Mouse (Mus musculus) CD4-positive, CD25-positive, alpha-beta regulatory T cell, adult 4 months (primary cell): ENCODE measurements around the gene Mapk8ip1. TPM values are rescaled to one million over a fixed set of nuclear protein-coding genes. Genes with fewer than 3 reads are reported as not detected.

Source experiments
- ATAC-seq: one replicate; pipeline ENCODE4 v1.8.0; 2017
- polyA plus RNA-seq, 2 experiments: library from polyadenylated mRNA; unstranded; fragments of 100-300 nt; shearing (Covaris generic); gene quantifications; one replicate each; pipeline ENCODE4 v1.2.1; 2017

Gene Mapk8ip1
- under 1 TPM; 0.35 to 0.68 TPM for polyA plus RNA-seq

DNA sequence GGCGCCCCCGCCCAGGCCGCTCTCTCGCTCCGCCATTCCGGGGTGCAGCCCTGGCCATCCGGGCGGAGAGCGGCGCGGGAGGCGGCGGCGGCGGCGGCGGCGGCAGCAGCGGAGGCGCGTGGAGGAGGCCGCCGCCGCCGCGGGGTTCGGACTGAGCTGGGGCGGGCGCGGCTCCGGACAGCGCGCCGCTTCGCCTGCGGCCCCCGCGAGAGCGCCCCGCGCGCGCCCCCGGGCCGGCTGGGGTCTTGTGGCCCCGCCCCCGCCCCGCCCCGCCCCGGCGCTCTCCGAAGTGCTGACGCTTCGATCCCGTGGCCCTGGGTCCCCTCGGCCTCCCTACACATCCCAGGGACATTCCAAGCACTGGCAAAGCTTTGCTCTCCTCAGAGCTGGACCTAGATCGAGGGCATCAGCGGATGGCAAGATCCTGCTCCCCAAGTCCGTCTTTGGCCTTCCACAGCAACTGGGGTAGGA lies at the start of gene Mapk8ip1:
Gene Mapk8ip1, minus strand, starts transcription at position 173 of the 471 bp plus-strand sequence.
- ATAC-seq, result no peak

- no peak for ATAC-seq
Observed at GRCm38 (mm10) chr2:92447121-92447740, 46.2 kb upstream of the Mapk8ip1 start.

DNA sequence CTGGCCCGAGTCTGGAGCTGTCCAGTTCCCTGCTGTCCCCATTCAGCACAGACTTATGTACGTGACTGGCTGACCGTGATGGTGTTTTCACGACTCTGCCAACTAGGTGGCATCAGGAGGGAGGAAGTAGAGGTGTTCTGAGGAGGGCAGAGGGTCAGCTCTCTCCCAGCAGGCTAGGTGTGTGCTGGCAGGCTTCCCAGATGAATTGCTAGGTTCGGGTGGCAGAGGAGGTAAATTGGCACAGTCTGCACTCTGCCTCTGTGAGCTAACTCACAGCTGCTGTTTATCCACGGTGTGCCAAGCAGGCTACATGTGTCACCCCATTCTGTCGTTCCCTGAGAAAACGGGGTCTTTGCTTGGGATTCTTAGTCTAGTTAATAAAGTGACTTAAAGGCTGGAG lies 45.6 kb upstream of the Mapk8ip1 start:
- no peak for ATAC-seq

DNA sequence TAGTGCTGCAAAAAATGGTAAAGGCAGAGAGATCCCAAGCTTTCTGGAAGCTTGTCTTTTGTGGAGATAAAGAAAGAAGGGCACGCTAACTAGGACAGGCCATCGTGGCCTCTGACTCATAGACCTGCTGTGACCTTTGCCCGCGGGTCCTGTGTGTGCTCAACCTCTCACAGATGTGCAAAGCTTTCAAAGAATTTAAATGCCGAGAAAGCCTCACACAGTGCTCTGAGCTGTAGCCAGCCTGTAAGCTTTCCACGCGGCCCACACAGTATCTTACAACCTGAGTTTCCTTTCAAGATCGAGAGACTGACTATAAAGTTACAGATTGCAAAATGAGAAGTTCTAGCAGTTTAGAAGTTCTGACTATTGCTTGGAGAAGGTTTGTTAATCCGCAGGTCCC lies 44.8 kb upstream of the Mapk8ip1 start:
- peak; percentile 59 for ATAC-seq

DNA sequence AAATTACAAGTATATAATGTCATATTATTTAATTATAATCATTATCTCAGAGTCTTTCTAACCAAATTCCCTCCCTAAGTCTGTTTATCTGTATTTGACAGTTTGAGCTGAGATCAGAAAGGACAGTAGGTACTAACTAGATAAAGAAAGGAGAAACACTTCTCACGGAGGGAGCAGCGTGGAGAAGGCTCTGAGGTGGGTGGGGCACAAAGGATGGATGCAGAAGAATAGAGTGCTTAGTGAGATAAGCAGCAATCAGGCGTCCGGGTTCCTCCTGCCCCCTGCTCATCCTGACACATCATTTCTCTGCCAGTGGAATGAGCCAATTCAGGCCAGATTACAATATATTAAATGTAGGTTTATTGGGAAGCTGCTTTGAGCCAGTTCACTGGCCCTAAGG lies 43.3 kb upstream of the Mapk8ip1 start:
- no peak for ATAC-seq

GRCm38 (mm10) chr2:92443313-92443712 lies 42.2 kb upstream of the Mapk8ip1 start:
- ATAC-seq, result no peak

- ATAC-seq, result peak; percentile 84
Observed at GRCm38 (mm10) chr2:92442419-92443001, 41.4 kb upstream of the Mapk8ip1 start.

- no peak for ATAC-seq
Observed at GRCm38 (mm10) chr2:92440432-92440831, 39.4 kb upstream of the Mapk8ip1 start.

GRCm38 (mm10) chr2:92438567-92438966 lies 37.5 kb upstream of the Mapk8ip1 start:
- ATAC-seq, result no peak

- peak; percentile 34 for ATAC-seq
Observed at GRCm38 (mm10) chr2:92437875-92438274, 36.8 kb upstream of the Mapk8ip1 start.

DNA sequence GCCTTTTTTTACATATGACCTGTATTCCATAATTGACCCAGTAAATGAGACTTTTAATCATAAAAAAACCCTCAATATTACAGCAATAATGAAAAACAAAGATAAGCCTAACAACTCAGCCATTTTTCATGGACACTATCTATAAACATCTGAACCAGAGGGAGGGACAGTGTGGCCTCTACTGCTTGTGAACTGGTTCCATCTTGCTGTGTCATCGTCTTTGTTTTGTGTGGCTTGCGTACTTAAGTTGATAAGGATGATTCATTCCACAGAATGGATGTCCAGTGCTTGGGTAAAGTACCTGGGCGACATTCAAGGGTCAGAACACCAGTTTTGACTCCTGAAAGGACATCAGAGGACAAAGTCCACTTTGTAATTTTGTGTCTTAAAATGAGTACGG lies 36.3 kb upstream of the Mapk8ip1 start:
- no peak for ATAC-seq

GRCm38 (mm10) chr2:92435023-92435422 lies 34.0 kb upstream of the Mapk8ip1 start:
- ATAC-seq, result no peak

DNA sequence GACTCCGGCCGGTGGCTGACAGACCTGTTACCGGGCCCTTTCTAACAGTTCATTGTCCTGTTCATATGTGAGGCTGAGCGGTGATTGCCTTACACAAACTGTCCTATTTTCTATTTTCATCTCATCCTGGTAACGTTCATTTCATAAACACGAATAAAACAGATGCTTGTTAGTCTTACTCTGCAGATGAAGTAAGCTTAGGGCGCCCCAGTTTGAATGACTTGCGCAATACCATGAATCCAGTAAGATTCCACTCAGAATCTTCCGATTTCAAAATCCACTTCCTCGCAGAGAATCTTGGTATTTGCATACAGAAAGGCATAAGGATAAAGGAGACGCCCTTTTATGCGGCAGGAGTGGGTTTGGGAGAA lies 33.3 kb upstream of the Mapk8ip1 start:
- peak; percentile 12 for ATAC-seq

DNA sequence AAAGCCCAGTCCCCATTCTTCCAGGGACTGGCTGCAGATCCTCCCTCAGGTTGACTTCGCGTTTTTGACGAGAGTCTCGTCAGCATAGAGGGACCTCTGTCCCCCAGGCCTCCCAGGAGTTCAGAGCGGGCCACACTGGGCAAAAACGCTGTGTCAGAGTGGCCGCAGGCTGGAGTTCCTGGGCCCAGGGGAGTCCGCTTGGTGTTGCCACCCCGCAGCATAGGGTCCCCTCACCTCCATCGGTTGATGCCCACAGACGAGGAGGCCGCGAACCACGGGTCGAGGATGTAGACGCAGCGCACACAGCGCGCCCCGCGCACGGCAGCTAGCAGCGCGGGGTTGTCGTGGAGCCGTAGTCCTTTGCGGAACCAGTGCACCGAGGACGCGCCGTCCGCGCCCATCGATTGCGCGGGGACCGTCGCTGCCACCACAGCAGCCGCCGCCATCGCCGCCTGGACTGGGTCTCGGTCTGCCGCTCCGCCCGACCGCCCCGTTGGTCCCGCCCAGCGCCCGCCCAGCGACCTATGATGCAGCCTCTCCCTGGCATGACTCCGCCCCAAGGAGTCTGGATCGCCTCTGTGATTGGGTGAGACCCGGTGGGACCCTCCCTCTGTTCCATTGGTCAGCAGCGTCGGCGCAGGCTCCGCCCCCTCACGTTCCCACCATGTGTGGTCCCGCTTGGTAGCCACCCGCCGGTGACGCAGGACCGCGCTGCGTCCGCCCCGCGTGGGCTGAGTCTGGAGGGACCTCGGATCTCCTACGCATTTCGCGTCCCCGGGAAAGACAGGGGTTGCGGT lies 32.7 kb upstream of the Mapk8ip1 start, which contains the start of gene Cry2:
Gene Cry2, minus strand, starts transcription at position 466 of the 797 bp plus-strand sequence.
- ATAC-seq, result peak; percentile 95

DNA sequence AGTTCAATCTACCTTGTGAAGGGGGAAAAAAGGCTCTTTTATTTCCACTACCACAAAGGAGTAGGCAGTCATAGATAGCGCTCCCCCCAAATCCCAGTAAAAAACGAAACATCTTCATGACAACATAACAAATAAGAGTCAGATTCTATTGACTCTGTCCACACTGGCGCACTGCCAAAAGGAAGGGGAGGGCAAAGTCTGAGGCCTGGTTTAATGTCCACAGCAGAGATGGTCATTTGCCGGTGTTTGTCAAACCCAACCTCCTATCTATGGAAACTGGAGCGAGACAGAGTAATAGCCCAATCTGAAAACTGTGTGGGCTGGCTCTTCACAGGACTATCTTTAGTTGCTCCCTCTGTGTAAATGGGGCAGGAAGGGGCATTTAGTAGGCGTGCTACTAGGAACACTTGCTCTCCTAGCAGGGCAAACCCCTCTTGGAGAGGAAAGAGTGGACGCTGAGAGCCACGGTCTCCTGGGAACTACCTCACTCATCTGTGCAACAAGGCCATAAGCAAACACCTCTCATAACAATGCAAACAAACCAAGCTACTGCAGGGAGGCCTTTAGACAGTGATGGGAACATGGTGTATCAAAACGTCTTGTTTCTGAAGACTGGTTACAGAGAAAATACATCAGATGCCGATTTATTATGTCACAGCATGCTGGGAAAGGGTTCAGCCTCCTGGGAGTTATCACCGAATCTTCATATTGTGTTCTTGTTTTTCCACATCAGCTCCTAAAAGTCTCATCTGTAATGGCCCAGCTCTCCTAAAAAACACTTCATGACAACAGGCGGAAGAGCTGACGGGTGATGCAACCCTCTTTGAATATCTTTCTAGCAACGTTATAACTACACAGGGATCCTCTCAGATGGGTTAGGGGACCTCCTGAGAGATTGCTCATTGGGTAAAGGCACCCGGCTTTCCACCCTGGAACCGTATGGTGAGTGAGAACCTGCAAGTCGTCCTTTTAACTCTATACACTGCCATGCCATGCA lies 31.5 kb upstream of the Mapk8ip1 start:
- ATAC-seq, result no peak

DNA sequence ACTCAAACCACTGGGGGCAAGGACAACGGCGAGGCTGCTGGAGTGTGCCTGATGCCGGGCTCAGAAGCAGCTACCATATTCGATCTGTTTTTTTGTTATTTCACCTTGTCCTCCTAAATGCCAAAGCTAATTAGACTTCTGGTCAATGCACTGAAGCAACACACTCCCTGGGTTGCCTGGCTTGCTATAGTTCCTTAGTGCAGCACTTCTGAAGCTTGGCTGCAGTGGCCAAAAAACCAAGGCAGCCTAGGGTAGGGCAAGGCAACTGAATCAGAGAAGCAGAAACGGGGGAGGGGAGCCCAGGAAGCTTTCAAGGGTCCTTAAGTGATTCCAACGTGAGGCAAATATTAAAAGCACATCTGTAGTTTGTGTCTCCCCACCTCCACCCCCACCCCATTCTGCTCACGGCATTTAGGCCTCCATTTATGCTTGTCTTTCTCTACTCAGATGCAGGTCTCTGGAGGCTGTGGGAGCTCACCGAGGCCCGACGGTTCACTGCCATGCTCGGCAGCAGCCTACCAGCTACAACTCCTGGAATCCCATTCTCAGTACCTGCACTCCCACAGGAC lies 30.6 kb upstream of the Mapk8ip1 start:
- ATAC-seq, result no peak

DNA sequence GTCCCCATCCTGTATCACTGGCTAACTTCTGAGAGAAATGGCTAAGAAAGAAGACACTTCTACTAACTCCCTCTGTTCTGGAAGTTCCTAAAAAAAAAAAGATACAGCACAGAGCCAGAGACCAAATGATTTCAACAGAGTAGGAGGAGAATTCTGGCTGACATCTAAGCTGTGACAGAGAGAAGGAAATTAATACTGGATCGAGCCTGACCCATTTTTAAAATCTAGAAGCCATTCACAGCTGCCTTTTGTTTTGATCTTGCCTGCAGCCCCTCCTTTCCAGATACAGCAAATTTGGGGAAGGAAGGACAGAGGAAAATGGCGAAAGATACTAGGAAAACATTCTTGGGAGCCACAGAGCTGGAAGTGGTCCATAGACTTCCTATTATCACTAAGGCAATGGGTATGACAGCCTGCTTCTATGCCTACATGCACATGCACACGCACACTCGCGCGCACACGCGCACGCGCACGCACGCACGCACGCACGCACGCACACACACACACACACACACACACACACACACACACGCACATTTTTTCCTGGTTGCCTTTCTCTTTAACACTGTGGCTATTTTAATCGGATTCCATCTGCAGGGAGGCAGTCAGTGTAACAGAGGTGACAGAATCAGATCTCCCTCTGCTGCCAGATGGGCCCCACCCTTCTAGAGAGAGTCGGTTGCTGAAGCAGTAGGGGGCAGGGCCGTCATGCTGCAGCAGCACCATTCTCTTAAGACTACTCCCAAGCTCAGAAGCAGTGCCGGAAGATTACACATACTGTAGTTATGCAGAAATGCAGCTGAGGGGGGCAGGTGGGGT lies 29.9 kb upstream of the Mapk8ip1 start:
- ATAC-seq, result no peak

DNA sequence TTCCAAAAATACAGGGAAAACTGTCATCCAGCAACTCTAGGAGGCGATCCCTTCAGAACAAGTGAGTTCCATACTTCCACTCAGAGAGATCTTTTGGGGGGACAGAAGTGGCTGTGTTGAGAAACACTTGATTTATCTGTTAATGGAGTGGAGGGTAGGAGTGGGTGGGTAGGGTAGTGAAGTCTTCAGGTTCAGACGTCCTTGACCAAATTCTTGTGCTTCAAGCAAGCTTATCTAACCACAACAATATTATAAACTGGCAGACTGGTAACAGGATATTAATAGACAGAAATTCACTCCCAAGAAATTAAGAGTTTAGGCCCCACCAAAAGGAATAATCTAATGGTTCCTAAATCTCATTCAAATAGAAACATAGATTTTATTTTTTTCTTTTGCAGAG lies 29.0 kb upstream of the Mapk8ip1 start:
- ATAC-seq, result no peak

DNA sequence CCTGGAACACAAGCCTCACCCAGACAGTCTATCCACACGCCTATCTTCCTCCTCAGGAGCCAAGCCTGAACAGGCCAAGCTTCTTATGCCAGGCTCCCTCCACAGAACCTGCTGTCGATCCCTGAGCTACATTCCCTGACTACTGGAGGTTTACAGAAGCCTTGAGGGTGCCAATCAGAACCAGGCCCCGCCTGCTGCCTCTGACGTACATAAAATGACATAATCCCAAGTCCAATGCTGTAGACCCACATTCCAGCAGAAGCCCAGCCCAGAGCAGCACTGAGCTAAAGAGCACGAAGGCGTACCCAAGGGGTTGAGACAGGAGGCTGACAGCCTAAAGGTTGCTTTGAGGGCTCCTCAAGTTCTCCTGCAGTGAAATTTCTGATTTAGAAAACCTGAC lies 26.8 kb upstream of the Mapk8ip1 start:
- no peak for ATAC-seq

GRCm38 (mm10) chr2:92426426-92426825 lies 25.4 kb upstream of the Mapk8ip1 start:
- ATAC-seq, result no peak

- ATAC-seq, result no peak
Observed at GRCm38 (mm10) chr2:92425366-92425765, 24.3 kb upstream of the Mapk8ip1 start.
